Mouse (Mus musculus): ENCODE results near the gene Acsf3.

- TF ChIP-seq CTCF (IDR thresholded peaks at IDR 0.05; ENCODE audit: control insufficient read depth, insufficient read depth, insufficient replicate concordance, low read depth, low read length) (no peak), POLR2A (IDR thresholded peaks at IDR 0.05; ENCODE audit: control insufficient read depth, low read depth, low read length) (no peak)
Observed at GRCm38 (mm10) chr8:122856288-122856687, 81.0 kb downstream of the Acsf3 start.

Data from testis, adult 2 months (tissue).